Mouse (Mus musculus) naive thymus-derived CD4-positive, alpha-beta T cell, adult 2 months (primary cell): ENCODE measurements around the gene Dcpp3.
"Not testable (repeated sequence)": the region's sequence is repeated elsewhere in the genome, so short reads cannot be mapped to it uniquely, and the experiment has no call there.

ENCODE experiments used
- DNase-seq: peaks from one replicate; pipeline ENCODE4 v3.0.0-alpha.2; 2011; ENCODE audit warnings: low read depth

Gene Dcpp3

GRCm38 (mm10) chr17:23917158-23917557 lies at the start of gene Dcpp3:
Gene Dcpp3, plus strand, starts transcription at chr17:23917458.
- DNase-seq: not testable (repeated sequence)

DNA sequence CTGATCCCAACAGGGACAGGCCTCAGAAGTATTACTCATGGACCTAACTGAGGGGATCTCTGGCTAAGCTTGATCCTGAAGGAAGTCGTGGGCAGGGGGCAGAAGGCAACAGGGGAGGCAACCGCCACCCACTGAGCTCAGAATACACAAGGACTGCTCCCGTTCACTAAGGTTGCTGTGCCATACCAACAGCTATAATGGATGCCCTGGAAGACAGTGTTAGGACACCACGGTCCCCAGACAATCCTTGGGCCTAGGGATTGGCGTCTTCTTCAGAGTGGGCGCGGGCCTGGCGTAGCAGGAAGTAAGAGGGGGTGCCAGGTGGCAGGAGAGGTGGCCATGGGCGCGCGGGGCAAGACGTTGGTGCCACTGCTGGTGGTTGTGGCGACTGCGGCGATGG lies 49.5 kb upstream of the Dcpp3 start, which contains the start of gene Prss21:
Prss21 (plus strand) TSS at position 301 of the 400 bp plus-strand sequence.
- no peak for DNase-seq

DNA sequence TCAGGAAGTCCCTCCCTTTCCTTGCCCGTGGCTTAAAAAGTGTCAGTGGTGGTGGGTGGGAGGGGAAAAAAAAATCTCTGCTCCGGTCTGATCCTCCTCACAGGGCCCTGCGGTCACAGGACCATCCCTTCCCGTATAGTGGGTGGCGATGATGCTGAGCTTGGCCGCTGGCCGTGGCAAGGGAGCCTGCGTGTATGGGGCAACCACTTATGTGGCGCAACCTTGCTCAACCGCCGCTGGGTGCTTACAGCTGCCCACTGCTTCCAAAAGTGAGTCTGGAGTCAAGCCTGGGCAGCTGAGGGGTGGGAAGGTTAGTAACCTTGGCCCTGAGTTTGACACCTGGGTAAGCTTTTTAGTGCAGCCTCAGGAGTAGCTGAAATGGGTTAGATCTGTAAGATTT lies 48.7 kb upstream of the Dcpp3 start:
- DNase-seq: no peak

GRCm38 (mm10) chr17:23873884-23874856 lies 43.1 kb upstream of the Dcpp3 start:
- DNase-seq: no peak

DNA sequence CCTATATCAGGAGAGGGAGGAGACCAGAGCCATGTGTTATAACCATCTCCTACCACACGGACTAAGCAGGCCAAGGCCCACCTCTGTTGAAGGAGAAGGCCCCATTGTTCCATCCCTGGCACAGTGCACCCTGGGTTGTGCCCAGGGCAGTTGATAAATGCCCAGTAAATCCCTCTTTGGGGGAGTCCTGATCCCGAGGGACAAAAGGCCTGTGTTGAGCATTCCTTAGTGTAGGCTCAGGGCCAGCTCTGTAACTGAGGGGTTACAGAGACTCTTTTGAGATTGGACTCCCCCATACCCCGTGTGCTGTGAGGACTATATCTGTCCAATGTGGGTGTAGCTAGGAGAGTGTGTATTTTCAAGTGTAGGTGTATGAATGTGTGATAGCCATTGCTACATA lies 40.5 kb upstream of the Dcpp3 start:
- no peak for DNase-seq

DNA sequence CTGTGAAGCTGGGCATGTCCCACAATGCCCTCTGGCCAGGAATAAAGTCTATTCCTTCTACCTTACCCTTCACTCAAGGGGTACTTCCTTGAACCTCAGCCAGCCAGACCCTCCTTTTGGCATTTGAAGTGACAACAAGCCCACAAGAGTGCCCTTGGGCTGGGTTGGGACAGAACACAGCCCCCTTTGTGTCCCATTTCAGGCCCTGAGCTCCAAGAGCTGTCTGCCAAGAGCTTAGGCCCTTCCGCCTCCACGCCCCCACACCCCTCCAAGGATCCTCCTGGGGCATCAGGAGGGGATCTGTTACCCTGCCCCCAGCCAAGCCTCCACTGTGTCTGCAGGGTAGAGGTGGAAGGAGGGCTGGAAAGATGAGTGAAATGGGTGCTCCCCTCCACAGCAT lies 40.1 kb upstream of the Dcpp3 start:
- no peak for DNase-seq

GRCm38 (mm10) chr17:23880576-23880975 lies 36.7 kb upstream of the Dcpp3 start, which contains the start of the genes Dcpp1 and Dcpp2:
Gene Dcpp1, plus strand, starts transcription at chr17:23880876.
Gene Dcpp2, plus strand, starts transcription at chr17:23880880.
- DNase-seq: not testable (repeated sequence)

GRCm38 (mm10) chr17:23924531-23925007 lies 7.3 kb downstream of the Dcpp3 start:
- DNase-seq: peak; percentile 85

DNA sequence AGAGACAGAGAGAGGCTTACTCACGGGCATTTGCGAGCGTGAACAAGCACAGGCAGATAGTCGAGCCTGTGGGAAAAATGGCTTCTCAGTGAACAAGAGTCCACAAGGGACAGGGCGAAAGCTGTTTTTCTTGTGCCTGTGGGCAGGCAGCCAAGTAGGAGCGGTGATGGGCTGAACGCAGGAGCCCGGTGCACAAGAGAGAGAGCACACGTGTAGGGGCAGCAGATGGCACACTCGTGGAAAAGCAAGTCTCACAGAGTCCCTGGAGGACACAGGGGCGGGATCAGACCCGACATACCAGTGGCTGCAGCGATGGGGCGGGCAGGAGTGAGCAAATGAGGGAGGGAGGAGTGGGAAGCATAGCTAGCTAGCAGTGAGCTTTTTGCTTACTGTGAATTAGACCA lies 7.8 kb downstream of the Dcpp3 start:
- DNase-seq: peak; percentile 58

GRCm38 (mm10) chr17:23931157-23931556 lies 13.9 kb downstream of the Dcpp3 start:
- DNase-seq: no peak

- no peak for DNase-seq
Observed at GRCm38 (mm10) chr17:23941372-23941771, 24.1 kb downstream of the Dcpp3 start, which contains the start of gene Sbp. Gene Sbp, plus strand, starts transcription at chr17:23941672.

DNA sequence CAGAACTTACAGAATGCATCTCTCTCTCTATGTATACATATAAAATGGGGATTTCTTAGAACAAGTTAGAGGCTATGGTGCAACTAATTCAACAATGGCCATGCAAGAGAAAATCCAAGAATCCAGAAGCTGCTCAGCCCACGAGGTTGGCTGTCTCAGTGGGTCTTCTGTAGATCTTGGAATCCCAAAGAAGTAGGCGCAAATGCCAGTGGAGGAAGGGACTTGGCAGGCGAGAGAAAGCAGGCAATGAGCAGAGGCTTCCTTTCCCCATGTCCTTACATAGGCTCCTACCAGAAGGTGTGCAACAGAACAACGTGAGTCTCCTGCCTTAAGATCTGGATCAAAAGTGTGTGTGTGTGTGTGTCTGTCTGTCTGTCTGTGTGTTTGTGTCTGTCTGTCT lies 30.2 kb downstream of the Dcpp3 start:
- not testable (repeated sequence) for DNase-seq

GRCm38 (mm10) chr17:23949068-23949467 lies 31.8 kb downstream of the Dcpp3 start:
- DNase-seq: no peak

- not testable (repeated sequence) for DNase-seq
Observed at GRCm38 (mm10) chr17:23950828-23951227, 33.6 kb downstream of the Dcpp3 start.

- no peak for DNase-seq
Observed at GRCm38 (mm10) chr17:23955174-23955573, 37.9 kb downstream of the Dcpp3 start, which contains the start of gene Sbpl. Gene Sbpl, minus strand, starts transcription at chr17:23955274.

DNA sequence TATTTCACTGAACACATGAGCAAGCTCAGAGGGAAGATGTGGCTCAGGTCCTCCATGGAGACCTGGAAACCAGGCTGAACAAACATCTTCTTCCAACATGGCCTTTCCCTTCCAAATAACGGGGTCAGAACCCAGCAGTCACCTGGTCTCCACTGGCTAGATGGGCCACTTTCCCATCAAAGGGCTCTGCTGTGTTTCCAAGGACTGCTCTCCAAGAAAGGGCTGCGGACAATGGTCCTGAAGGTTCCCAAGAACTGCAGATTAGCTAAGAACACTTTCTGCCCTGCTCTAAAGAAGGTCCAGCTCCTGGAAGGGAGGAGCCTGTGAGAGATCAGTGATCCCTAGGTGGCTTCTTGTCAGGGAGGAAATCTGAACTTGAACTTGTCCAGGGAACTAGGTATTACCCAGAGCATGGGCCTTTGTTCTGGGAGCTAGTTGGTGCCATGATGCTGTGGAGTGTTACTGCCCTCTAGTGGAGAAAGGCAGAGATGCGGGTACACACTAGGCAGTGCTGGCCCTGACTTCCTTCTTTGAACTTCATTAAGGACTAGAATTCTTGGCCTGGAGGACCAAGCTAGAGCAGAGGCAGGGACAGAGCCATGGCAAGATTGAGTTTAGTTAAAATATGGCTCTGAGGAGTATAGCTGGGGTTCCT lies 43.0 kb downstream of the Dcpp3 start:
- peak; percentile 88 for DNase-seq

- DNase-seq: no peak
Observed at GRCm38 (mm10) chr17:23961573-23962122, 44.4 kb downstream of the Dcpp3 start.

- no peak for DNase-seq
Observed at GRCm38 (mm10) chr17:23965805-23966425, 48.7 kb downstream of the Dcpp3 start.

DNA sequence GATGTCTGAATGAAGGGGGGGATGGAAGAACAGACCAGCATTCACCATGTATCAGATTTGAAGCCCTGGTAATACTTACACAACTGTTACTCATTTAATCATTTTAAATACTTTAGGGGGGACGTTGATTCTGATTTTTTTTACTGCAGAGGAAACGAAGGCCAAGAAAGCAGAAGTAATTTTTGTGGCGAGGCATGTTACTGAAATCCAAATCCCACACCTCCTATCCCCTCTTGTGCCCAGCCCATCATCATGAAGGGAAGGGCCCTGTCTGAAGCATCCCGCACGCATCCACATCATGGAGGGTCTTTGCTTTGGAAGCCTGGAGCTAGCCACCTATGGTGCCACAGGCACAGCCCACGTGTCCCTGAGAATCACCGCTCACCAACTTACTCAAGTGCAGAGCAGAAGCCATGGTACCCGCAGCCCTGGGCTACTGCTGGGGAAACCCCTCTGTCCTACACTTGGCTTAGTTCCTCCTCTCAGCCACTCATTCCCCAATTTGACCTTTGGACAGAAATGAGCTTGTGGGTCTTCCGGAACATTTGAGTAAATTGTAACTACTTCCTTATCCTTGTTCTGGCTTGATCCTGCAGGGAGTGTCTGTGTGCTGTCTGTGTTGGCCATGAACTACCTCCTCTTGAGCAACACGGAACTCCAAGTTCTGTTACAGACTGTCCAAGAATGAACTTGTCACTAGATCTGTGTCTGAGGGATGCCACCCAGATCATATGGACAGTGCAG lies 49.6 kb downstream of the Dcpp3 start:
- DNase-seq: no peak

GRCm38 (mm10) chr17:23968780-23969179 lies 51.5 kb downstream of the Dcpp3 start:
- DNase-seq: peak; percentile 24
